Mouse (Mus musculus) heart, adult 2 months (tissue): ENCODE results near the gene Ly6g6f.
A peak's percentile ranks its signal among the peaks of the same experiment; 100 is the strongest.

Source experiments
- CTCF ChIP-seq: fragments of 200-600 bp; IDR thresholded peaks from 2 replicates; pipeline ENCODE4 v1.8.1; 2022; ENCODE audit warnings: antibody characterized with exemption, mild to moderate bottlenecking, moderate library complexity
- EP300 ChIP-seq: fragments of 200-500 bp; IDR thresholded peaks from 2 replicates; pipeline ENCODE4 v1.6.1; 2011; ENCODE audit warnings: low read depth, low read length, control low read depth; ENCODE audit not compliant: insufficient read depth
- POLR2A ChIP-seq: fragments of 200-500 bp; IDR thresholded peaks from 2 replicates; pipeline ENCODE4 v1.6.1; 2011; ENCODE audit warnings: mild to moderate bottlenecking, low read depth, low read length, control low read depth; ENCODE audit not compliant: insufficient read depth

GRCm38 (mm10) chr17:35079778-35080177 lies 5.6 kb downstream of the Ly6g6f start:
- TF ChIP-seq CTCF (peak; percentile 8; the same call in 1 of the 2 replicates), EP300 (no peak), POLR2A (no peak)
